Mouse (Mus musculus): ENCODE data around the gene Ankrd54.
A peak's percentile ranks its signal among the peaks of the same experiment; 100 is the strongest.
"Not testable (repeated sequence)": the region's sequence is repeated elsewhere in the genome, so short reads cannot be mapped to it uniquely, and the experiment has no call there.

The Ankrd54 gene

DNA sequence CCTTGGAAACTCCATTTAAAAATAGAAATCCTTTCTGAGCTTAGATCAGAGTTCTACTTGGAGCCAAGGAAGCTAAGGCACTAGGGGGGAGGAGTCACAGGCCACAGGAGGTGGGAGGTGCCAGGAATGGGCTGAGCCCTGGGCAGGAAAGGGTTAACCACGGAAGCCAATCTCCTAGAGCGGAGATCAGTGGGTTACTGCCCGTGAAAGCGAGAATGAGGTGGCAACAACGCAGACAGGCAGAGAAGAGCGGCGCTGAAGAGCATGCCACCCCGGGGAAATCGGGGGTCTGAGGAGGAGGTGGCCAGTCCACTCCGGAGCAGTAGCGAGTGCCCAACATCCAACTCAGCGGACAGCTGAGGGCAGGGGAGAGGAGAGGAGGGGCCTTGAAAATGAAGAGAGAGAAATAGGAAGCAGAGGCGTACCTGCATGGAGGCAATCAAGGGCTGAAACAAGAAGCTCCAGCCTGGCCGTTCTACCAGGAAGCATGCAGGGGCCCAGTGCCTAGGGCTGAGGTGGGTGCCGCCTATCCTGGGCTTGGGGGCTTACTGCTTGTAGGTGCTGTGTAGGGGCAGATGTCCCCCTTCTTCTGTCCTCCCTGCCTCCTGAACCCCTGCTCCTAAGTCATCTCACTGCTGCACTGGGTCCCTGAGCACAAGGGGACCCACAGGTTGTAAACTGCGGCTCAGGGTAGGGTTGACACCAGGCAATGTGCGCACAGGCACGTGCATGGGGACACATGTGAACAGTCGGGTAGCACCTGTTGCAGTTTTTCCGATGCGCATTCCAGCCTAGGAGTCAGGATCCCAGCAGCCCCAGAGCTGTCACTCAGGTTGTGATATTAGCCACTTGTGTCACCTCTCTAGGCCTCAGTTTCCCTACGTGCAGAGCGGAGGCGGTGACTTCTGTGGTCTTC, 21.9 kb downstream of the Ankrd54 start:
- DNase-seq, result no peak

DNA sequence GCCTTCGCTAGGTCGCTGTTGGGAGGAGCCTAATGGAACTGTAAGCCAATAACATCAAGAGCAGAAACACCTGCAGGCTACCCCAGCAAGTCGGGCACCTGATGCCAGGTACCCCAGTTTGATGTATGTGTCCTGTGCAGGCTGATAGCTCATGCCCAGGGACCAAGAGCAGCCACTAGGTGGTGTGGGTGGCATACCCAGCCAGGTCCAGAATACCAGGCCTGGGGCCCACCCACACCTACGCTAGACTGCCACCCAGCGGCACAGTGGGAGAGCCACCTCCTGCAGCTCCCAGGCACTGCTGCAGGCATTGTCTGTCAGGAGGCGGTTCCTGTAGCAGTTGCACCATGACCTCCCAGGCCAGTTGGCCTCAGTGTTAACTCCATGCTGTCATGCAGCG, 23.8 kb downstream of the Ankrd54 start:
- peak; percentile 62 to 74 for DNase-seq

DNA sequence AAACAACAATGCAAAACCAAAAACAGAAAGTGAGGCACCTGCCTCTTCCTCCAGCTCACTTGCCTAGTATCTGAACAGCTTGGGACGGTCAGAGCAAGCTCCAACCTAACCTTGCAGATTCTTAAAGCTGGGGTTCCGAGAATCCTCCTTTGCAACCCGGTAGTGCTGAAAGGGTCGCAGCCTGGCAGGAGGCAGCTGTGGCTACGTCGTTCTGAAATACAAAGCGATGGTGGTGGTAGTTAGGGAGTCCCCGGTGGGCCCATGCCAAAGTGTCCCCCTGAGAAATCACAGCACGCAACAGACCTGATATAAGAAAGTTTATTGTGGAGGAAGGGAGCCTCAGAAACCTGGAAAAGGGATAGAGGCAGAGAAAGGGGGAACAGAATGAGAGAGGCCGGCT, 24.4 kb downstream of the Ankrd54 start:
- DNase-seq, result no peak

DNA sequence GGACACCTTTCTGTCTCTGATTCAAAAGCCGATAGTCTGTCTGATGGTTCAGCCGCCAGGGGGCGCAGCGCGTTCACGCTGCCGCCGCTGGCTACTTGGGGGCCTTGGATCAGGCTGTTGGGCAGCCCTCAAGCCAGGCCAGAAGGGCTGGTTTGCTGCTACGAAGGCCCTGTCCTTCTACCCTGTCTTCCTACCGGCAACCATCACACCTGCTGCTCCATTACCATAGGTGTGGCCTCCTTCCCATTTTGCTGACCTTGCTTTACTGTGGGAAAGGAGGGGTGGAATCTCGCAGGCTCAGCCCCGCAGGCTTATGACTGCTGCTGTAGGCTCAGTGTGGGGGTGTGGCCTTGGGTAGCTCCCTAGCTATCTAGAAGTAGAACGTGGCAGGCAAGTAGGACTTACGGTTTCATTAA, 24.8 kb downstream of the Ankrd54 start:
- peak; percentile 87 to 92 for DNase-seq

DNA sequence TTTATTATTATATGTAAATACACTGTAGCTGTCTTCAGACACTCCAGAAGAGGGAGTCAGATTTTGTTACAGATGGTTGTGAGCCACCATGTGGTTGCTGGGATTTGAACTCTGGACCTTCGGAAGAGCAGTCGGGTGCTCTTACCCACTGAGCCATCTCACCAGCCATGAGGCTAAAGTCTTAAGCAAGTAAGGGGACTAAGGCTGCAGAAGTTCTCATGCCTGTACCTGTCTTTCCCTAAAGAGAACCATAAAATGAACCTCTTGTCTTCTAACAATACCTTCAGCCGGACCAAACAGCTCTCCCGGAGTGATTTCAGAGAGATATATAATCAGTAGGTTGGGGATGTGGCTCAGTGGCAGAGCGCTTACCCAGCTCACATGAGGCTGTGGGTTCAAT, 30.8 kb downstream of the Ankrd54 start:
- DNase-seq, result not testable (repeated sequence)

DNA sequence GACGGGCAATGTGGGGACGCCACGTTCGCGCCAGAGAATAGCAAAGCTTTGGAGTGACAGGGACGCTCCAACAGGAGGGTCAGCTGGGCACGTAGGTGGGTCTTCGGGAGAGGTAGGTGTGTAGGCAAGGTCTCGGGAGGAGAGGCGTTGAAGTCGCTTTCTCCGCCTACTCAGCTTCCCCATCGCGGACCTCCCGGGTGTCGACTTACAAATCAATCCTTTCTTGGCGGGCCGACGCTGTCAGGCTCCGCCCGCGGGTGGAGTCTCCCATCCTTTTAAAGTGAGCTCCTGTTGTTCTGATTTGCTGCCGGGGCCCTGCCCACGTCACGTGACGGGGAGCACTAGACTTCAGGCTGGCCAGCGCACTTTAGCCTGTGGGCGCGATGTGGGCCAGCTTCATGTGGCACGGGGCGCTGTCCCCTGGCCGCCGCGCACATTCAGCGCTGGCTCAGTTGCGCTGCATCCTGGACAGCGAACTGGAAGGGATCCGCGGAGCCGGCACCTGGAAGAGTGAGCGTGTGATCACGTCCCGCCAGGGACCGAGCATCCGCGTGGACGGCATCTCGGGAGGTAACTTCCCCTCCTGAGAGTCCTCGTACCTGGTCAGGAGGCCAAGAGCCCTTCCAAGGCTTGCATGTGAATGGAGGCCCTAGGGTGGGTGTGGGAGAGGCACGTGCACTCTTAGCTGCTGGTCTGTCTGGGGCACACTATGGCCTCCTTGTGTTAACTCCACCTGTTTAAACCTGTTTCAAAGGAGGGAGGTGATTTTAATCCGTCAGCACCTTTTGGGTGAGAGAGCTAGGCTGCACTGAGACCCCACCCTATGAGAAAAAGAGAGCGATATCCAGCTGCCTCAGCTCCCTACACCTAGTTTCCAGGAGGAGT, 31.9 kb downstream of the Ankrd54 start:
- peak; percentile 89 to 93 for DNase-seq

DNA sequence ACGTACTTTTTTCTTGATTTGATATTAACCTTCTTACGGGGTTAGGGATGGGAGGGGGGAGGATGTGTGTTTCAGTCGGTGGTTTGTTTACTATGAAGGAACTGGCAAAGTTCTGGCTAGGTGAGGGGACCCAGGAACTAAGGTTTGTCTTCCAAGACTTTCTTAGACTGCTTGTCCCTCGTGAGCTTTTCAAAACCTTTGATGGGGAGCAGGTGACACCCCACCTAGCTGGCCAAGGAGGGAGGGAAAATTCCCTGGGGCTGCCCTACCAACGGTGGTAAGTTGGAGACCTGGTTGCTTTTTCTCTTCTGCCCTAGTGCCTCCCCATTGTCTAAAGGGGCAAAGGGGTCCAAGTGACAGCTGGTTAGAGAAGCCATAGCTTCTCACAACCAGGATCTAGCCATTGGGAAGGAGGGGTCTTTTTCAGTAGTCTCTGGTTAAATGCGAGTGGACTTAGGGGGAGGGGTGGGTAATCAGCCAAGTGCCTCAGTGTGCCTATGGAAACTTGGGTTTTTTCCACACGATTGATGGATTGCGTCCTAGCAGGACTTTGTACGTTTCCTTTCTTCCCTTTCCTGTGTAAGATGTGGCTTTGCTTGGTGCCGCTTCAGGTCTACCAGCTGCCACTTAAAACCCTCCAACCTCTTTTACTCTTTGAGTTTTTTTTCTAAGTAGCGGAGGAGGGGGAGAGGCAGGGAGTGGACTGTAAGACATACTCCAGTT, 33.0 kb downstream of the Ankrd54 start:
- DNase-seq, result peak in 1 of 2 experiments; percentile 39

DNA sequence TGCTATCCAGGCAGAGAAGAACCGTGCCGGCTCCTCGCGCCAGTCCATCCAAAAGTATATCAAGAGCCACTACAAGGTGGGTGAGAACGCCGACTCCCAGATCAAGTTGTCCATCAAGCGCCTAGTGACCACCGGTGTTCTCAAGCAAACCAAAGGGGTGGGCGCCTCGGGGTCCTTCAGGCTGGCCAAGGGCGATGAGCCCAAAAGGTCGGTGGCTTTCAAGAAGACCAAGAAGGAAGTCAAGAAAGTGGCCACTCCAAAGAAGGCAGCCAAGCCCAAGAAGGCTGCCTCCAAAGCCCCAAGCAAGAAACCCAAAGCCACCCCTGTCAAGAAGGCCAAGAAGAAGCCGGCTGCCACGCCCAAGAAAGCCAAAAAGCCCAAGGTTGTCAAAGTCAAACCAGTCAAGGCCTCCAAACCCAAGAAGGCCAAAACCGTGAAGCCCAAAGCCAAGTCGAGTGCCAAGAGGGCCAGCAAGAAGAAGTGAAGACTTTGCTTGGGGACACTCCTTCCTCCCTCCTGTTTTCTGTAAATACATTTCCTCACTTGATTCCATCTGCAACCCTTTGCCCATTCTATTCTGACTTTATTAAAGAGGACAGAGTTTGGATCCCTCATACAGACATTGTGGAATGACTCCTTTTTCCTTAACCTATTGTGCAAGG, 33.7 kb downstream of the Ankrd54 start:
- no peak for DNase-seq

DNA sequence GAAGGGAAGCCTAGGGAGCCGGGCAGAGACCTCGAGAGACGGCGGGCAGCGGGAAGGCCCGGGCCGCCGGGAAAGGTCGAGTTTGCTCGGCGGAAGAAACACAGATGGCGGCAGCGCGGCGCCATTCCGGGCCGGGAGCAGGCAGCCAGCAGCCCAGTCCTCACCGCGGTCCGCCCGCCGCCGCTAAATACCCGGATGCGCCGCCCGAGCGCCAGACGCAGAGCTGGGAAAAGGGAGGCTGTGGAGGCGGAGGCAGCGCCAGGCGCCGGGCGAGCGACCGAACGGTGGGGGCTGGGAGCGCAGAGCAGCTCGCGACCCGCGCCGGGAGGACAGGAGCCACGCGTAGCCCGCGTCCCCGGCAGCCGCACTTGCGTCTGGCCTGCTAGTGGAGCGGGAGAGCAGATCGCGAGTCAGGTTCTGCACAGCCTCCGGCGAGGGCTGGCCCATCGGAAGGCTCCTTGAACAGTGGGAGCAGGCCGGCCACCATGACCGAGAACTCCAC, 34.4 kb downstream of the Ankrd54 start, which contains the start of gene H1f0:
Gene H1f0 (plus strand): TSS at position 214 of the 502 bp plus-strand sequence.
- peak; percentile 99 for DNase-seq

DNA sequence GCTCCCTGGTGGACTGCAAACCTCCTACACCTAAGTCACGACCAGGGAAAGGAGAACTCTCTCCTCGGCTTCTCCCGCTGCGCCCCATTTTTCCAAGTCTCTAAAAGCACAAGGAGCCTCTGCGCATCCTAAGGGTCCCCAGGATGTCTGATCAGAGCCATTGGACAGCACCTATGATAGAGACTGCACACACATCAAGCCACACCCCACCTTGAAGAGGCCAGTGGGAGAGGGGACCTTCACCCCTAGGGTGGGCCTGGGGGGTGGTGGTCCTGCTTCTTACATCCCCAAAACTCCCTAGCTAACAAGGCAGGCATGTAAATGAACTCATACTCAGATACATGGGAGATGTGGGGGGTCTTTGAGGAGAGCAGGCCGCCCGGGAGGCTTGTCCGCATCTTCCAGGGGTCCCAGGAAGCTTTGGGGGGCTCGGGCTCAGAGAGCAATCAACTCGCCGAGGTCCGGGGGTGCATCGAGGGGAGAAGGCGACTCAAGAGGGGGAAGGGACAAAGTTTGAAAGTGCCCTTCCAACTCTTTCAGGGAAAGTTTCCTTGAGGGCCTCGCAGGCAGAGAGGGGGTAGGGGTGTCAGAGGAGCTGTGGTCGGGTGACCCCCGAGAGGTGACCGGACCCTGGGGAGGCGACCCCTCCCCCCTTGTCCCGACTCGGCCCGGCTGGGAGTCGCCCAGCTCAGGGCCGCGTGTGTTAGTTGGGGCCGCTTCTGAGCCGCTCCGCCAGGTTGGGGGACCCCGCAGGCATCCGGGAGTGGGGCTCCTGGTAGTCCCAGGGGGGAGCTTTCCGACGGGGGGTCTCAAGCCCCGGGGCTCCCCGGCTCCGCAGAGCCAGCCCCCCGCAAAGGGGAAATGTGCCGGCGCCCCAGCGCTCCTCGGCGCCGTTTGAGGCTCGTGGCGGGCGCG, 35.1 kb downstream of the Ankrd54 start:
- peak; percentile 42 to 69 for DNase-seq

DNA sequence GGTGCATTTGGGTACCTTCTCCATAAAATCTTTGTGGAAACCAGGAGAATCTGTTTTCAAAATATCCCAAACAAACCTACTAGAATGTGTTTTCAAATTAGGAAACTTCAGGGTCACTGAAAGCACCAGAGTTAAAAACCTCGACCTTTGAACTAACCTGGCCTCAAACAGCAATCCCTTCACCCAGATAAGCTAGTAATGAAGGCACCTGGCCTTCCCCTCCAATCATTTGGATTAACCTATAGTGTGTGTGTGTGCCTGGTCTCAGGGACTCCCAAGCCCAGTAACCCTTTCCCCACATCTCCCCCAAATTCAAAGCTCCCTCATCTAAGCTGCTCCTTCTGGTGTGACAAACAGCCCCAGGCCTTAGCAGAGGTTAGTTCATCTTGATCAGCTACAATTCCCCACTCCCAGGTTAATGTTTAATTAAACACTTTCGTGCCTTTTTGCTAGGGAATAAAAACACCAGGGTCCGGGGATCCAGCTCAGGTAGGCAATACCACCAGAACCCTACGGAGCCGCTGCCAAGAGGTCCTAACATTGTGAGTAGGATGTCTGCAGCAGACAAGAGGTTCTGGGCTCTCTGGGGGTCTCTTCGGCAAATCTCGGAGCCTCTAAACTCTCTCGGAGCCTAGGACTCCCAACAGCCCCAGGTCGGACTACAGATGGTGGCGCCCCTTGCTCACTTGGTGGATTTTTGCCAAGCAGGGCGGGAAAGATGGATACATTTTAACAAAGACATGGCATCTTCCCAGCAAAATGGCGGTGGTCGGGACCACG, 36.0 kb downstream of the Ankrd54 start:
- peak; percentile 42 to 53 for DNase-seq

DNA sequence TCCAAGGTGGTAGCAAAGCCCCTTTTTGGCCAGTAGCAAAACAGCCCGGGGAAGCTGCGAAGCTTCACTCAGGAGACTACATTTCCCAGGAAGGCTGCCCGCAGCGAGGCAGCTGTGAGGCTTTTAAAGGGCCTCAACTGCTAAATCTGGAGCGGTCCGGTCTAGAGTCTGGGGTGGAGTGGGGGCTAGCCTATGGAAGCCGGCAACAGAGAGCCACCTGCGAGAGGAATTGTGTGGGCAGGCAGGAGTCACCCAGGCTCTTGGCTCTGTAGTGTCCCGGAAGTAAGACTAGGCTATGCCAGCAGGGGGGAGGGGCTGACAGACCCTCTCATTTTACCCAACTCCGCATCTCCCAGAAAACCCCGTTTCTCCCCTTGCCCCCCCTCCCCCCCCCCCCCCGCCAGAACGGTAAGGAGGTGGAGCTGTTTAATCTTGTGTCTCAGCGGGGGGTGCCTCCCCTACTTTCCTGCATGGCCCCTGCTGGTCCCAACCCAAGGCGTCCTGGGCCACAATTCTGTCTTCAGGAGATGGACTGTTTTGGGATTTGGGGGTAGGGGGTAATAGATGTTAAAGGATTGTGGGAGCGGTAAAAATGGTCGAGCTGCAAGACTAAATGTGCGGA, 36.9 kb downstream of the Ankrd54 start:
- peak; percentile 39 to 56 for DNase-seq

DNA sequence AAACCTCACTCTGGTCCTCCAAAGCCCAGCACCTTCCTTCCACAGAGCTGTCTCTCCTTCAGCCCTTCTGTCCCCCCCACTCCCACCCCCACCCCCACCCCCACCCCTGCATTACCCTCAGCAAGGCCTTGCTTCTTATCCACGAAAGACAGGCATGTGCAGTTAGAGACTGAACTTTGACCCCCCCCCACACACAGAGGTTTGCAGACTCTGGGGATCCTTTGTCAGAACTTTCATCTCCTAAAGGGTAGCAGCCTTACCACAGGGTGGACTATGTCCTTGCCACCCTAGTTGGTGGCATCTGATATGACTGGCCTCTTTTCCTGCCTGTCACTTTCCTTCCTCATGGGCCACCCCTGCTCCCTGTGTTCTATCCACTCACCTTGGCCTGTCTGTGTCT, 39.3 kb downstream of the Ankrd54 start:
- DNase-seq, result no peak

DNA sequence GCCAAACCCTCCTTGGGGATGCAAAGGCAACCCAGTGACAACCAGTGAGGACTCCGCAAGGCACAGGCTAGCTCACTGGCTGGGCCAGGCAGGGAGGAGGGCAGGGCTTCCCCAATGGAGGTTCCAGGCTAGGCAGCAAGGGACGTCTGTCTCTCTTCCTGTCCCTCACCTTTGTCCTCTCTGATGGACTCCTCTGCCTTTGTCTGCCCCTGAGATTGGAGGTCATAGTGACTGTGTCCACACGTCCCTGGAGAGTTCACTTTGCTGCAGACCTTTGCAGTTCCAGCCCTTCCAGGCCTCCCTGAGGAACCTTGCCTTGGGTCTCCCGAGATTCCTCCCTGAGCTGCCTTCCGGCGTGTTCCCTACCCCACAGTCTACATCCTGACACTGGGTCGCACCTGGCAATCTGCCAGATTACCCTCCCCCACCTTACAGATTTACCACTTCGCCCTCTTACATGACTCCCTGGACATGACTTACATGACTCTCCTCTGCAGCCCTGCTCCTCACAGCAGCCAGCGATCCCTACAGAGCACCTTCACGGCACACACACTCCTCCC, 39.9 kb downstream of the Ankrd54 start:
- peak in 1 of 2 experiments; percentile 18 for DNase-seq

DNA sequence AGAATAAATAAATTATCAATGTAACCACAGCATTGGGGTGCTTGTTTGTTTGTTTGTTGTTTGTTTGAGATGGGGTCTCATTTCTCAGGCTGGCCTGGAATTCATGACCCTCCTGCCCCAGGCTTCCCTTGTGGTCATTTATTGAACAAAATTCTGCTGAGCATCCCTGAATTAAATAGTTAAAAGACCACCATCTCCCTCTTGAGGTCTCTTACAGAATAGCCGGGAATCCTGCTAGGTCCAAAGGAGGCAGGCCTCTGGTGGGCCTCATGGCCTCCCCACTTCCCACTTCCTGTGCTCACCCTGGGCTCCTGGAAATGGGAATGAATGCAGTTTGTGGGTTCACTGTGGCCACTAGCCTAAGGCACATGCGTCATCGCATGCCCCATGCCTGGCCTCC, 43.8 kb downstream of the Ankrd54 start:
- DNase-seq, result no peak

DNA sequence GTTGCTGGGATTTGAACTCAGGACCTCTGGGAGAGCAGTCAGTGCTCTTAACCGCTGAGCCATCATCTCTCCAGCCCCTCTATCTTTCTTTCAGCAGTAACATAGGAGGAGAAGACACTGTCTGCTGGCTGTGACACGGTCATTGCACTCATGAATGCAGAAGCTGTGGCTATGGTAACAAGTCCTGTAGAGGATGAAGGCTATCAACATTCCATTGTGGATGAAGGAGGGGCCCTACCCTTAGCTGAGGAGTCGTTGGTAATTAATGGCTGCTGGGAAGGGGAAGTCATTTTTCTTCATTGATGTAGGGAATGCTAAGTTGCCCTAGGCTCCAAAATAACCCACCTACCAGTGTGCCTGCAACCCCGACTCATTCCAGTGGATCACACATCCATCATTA, 44.5 kb downstream of the Ankrd54 start:
- no peak for DNase-seq

DNA sequence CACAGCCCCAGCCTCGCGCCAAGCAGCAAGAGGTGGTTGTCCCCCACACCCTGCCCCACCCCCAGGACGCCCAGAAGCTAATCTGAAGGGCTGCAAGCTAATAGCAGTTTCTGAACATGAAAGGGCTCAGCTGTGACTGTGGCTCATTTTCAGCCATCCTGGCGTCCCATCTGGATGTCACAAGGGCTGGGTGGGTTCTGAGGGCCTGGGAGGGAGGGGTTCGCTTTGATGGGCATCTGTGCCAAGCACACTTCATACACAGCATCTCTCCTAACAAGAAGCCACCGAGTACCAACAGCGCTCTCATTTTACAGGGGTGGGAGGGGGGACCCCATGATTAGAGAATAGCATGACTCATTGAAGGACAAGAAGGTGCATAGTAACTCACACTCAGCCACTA, 49.3 kb downstream of the Ankrd54 start:
- DNase-seq, result no peak

DNA sequence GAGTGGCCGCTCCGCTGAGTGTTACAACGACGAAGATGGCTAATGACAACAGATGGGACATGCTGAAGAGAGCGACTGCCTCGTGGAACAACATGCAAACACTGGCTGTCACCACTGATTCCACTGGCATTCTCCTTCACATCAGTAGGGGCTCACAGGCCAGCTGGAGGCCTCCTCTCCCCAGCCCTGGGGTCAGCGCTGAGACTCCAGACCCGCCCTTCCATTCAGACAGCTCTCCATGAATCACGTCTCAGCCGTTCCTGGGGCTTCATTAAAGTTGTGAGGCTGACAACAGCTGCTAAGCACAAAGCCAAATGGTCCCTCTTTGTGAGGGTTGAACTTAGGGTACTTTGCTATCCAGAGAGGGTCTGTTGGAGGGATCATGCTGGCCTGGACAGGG, 51.1 kb downstream of the Ankrd54 start:
- no peak for DNase-seq

DNA sequence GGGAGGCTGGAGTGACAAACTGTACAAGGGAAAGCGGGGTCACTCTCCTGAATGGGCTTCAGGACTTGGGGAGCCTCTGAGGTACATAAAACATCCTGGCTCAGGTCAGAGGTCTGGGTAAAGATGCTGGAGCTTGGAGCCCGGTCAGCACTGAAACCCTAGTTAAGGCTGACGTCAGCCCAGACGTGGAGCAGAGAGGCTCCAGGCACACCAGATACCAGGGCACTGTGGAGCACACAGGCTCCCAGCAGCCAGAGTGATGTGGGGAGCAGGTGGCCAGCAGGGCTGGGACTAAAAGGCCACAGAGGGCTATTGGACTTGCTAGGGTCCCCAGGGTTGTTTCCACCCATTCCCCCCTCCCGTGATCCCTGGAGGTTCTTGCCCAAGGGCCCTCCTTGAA, 53.0 kb downstream of the Ankrd54 start:
- DNase-seq, result no peak
